Mouse (Mus musculus) liver, postnatal 0 days (tissue): ENCODE measurements around the gene Zbtb18.

Source experiments
- CTCF ChIP-seq: sonication (generic); IDR thresholded peaks from 2 replicates; pipeline ENCODE4 v1.5.1; 2016; ENCODE audit warnings: antibody characterized with exemption, low read depth
- EP300 ChIP-seq: IDR thresholded peaks from 2 replicates; pipeline ENCODE4 v1.6.1; 2016; ENCODE audit warnings: antibody characterized with exemption, low read depth, mild to moderate bottlenecking

- TF ChIP-seq CTCF (no peak), EP300 (no peak)
Measured at GRCm38 (mm10) chr1:177397455-177397854, 44.7 kb upstream of the Zbtb18 start.
